Mouse (Mus musculus): Measurements from ENCODE around the gene Trappc6a.

Trappc6a gene

GRCm38 (mm10) chr7:19508150-19508923, at the start of gene Trappc6a, which contains the start of gene Bloc1s3:
TSS of gene Trappc6a (plus strand) at chr7:19508395.
TSS of gene Bloc1s3 (minus strand) at chr7:19508367.
- DNase-seq, result peak; percentile 95 to 96

- peak; percentile 85 to 86 for DNase-seq
Measured at GRCm38 (mm10) chr7:19458591-19459111, 49.5 kb upstream of the Trappc6a start, which contains the start of gene Mark4. TSS of gene Mark4 (minus strand) at chr7:19458821.

- DNase-seq, result no peak
Measured at GRCm38 (mm10) chr7:19459144-19459870, 48.9 kb upstream of the Trappc6a start.

GRCm38 (mm10) chr7:19460500-19460899, 47.7 kb upstream of the Trappc6a start:
- DNase-seq, result no peak

- peak; percentile 87 to 91 for DNase-seq
Measured at GRCm38 (mm10) chr7:19461488-19461887, 46.7 kb upstream of the Trappc6a start.

GRCm38 (mm10) chr7:19462443-19462842, 45.8 kb upstream of the Trappc6a start:
- DNase-seq, result no peak

- DNase-seq, result no peak
Measured at GRCm38 (mm10) chr7:19462884-19463381, 45.3 kb upstream of the Trappc6a start, which contains the start of gene Exoc3l2. TSS of gene Exoc3l2 (plus strand) at chr7:19463331.

- DNase-seq, result no peak
Measured at GRCm38 (mm10) chr7:19464367-19465307, 43.6 kb upstream of the Trappc6a start.

GRCm38 (mm10) chr7:19466602-19467145, 41.5 kb upstream of the Trappc6a start:
- no peak for DNase-seq

- DNase-seq, result no peak
Measured at GRCm38 (mm10) chr7:19467638-19468037, 40.6 kb upstream of the Trappc6a start.

GRCm38 (mm10) chr7:19468279-19468678, 39.9 kb upstream of the Trappc6a start:
- no peak for DNase-seq

- DNase-seq, result no peak
Measured at GRCm38 (mm10) chr7:19469404-19469803, 38.8 kb upstream of the Trappc6a start.

- DNase-seq, result no peak
Measured at GRCm38 (mm10) chr7:19470308-19470707, 37.9 kb upstream of the Trappc6a start.

GRCm38 (mm10) chr7:19472403-19472802, 35.8 kb upstream of the Trappc6a start:
- no peak for DNase-seq

- peak; percentile 84 to 86 for DNase-seq
Measured at GRCm38 (mm10) chr7:19473875-19474443, 34.2 kb upstream of the Trappc6a start.

GRCm38 (mm10) chr7:19477084-19477483, 31.1 kb upstream of the Trappc6a start:
- no peak for DNase-seq

GRCm38 (mm10) chr7:19477624-19478384, 30.4 kb upstream of the Trappc6a start:
- DNase-seq, result no peak

GRCm38 (mm10) chr7:19483281-19483680, 24.9 kb upstream of the Trappc6a start:
- no peak for DNase-seq

- no peak for DNase-seq
Measured at GRCm38 (mm10) chr7:19485488-19485887, 22.7 kb upstream of the Trappc6a start.

GRCm38 (mm10) chr7:19486549-19486948, 21.6 kb upstream of the Trappc6a start:
- no peak for DNase-seq

- no peak for DNase-seq
Measured at GRCm38 (mm10) chr7:19489525-19489924, 18.7 kb upstream of the Trappc6a start.
